Mouse (Mus musculus): ENCODE data around the gene Klhl21. TPM values are rescaled to one million over a fixed set of nuclear protein-coding genes. Genes with fewer than 3 reads are reported as not detected.
A peak's percentile ranks its signal among the peaks of the same experiment; 100 is the strongest.

Klhl21 gene
- total and polyA plus RNA-seq, 2 experiments: 21.8 to 25.8 TPM

DNA sequence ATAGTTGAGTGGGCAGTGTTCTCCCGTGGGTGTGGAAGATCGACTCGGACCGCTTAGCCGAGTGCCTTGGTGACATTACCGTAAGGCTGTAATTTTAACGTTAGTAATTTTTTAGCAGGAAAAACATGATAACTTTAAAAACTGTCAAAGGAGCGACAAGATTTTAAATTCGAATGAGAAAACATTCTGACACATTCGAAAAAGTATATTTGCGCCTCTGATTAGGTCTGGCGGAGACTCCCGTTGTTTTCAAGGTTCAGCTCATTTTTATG is 11.7 kb upstream of the Klhl21 start:
- Histone ChIP-seq H3K79me2 (ENCODE audit: control insufficient read depth, insufficient read depth, low read length) (0 out of 2 replicates have a peak, but pooled peaks cover 7% of the 10 kb centered on the region), H3K9ac (ENCODE audit: low read depth, low read length) (peak overlapping the region; percentile 87), H3K27ac (replicated peaks; ENCODE audit: insufficient read depth, low read depth, low read length) (peak overlapping the region; percentile 81), H3K36me3 (ENCODE audit: control insufficient read depth, insufficient read depth, low read length) (no peaks in the 10 kb centered on the region), H3K27me3 (ENCODE audit: control insufficient read depth, insufficient read depth, low read length) (no peaks in the 10 kb centered on the region), H3K4me1 (ENCODE audit: control insufficient read depth, insufficient read depth, low read length) (no peaks in the 10 kb centered on the region), H3K4me3 (ENCODE audit: insufficient read depth, low read depth, low read length) (peak overlapping the region; percentile 87)
- under 1% methylated on average over 13 of the region's 13 CpGs for WGBS
- no peak for TF ChIP-seq POLR2A (IDR thresholded peaks at IDR 0.05; ENCODE audit: extremely low read depth, insufficient read depth, low read length)
- TF ChIP-seq CTCF (IDR thresholded peaks at IDR 0.05; ENCODE audit: low read depth, low read length): no peak
- DNase-seq (ENCODE audit: extremely low read depth, low read depth, low spot score): no peak

DNA sequence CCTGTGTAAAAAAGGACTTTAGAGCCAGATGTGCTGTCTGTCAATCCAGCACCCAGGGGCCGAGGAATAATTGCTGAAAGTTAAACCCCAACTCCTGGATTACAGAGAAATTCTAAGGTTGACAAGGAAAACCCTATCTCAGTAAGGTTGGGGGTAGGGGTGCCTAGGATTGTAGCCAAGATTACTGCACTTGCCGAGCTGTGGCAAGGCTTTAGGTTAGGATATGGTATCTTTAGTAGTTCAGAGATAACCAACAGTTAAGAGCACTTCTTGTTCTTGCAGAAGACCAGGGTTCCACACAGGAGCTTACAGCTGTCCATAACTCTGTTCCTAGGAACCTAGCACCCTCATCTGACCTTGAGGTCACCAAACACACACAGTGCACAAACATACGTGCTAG is 10.9 kb upstream of the Klhl21 start:
- no peak overlapping the region for H3K4me3 ChIP-seq (ENCODE audit: insufficient read depth, low read depth, low read length)
- H3K27me3 ChIP-seq (ENCODE audit: control insufficient read depth, insufficient read depth, low read length): no peaks in the 10 kb centered on the region
- 0 out of 2 replicates have a peak, but pooled peaks cover 7% of the 10 kb centered on the region for H3K79me2 ChIP-seq (ENCODE audit: control insufficient read depth, insufficient read depth, low read length)
- WGBS: 28% methylated on average over 3 of the region's 3 CpGs
- no peaks in the 10 kb centered on the region for H3K36me3 ChIP-seq (ENCODE audit: control insufficient read depth, insufficient read depth, low read length)
- H3K4me1 ChIP-seq (ENCODE audit: control insufficient read depth, insufficient read depth, low read length): no peaks in the 10 kb centered on the region
- H3K9ac ChIP-seq (ENCODE audit: low read depth, low read length): no peak overlapping the region
- TF ChIP-seq CTCF (IDR thresholded peaks at IDR 0.05; ENCODE audit: low read depth, low read length) (no peak), POLR2A (IDR thresholded peaks at IDR 0.05; ENCODE audit: extremely low read depth, insufficient read depth, low read length) (no peak)
- DNase-seq (ENCODE audit: extremely low read depth, low read depth, low spot score): no peak
- H3K27ac ChIP-seq (replicated peaks; ENCODE audit: insufficient read depth, low read depth, low read length): no peak overlapping the region

DNA sequence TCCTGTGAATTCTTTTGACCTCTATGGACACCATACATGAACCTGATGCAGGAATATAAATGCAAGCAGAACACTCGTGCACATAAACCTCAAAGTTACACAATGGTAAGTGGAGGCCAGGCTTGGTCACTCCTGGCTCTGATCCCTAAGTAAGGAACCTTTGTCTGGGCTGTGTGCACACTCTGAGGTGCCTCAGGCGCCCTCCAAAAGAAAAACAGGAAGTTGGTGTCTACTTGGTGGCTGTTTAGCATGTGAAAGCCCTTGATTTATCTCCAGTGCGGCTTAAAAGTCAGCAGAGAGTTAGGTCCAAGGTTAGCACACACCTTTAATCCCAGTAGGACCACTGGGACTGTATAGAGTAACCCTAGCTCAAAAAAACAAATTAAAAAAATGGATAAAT is 9.1 kb upstream of the Klhl21 start:
- DNase-seq (ENCODE audit: extremely low read depth, low read depth, low spot score): no peak
- TF ChIP-seq CTCF (IDR thresholded peaks at IDR 0.05; ENCODE audit: low read depth, low read length) (no peak), POLR2A (IDR thresholded peaks at IDR 0.05; ENCODE audit: extremely low read depth, insufficient read depth, low read length) (no peak)
- 78% methylated on average over 3 of the region's 3 CpGs for WGBS
- H3K79me2 ChIP-seq (ENCODE audit: control insufficient read depth, insufficient read depth, low read length): 0 out of 2 replicates have a peak, but pooled peaks cover 7% of the 10 kb centered on the region
- no peaks in the 10 kb centered on the region for H3K36me3 ChIP-seq (ENCODE audit: control insufficient read depth, insufficient read depth, low read length)
- H3K27ac ChIP-seq (replicated peaks; ENCODE audit: insufficient read depth, low read depth, low read length): no peak overlapping the region
- H3K4me1 ChIP-seq (ENCODE audit: control insufficient read depth, insufficient read depth, low read length): no peaks in the 10 kb centered on the region
- no peak overlapping the region for H3K9ac ChIP-seq (ENCODE audit: low read depth, low read length)
- H3K4me3 ChIP-seq (ENCODE audit: insufficient read depth, low read depth, low read length): no peak overlapping the region
- no peaks in the 10 kb centered on the region for H3K27me3 ChIP-seq (ENCODE audit: control insufficient read depth, insufficient read depth, low read length)

- no peak for DNase-seq (ENCODE audit: extremely low read depth, low read depth, low spot score)
- Histone ChIP-seq H3K4me1 (ENCODE audit: control insufficient read depth, insufficient read depth, low read length) (no peaks in the 10 kb centered on the region), H3K79me2 (ENCODE audit: control insufficient read depth, insufficient read depth, low read length) (0 out of 2 replicates have a peak, but pooled peaks cover under 1% of the 10 kb centered on the region), H3K27me3 (ENCODE audit: control insufficient read depth, insufficient read depth, low read length) (no peaks in the 10 kb centered on the region), H3K9ac (ENCODE audit: low read depth, low read length) (no peak overlapping the region), H3K4me3 (ENCODE audit: insufficient read depth, low read depth, low read length) (no peak overlapping the region), H3K27ac (replicated peaks; ENCODE audit: insufficient read depth, low read depth, low read length) (no peak overlapping the region), H3K36me3 (ENCODE audit: control insufficient read depth, insufficient read depth, low read length) (no peaks in the 10 kb centered on the region)
- 58% methylated on average over 4 of the region's 4 CpGs for WGBS
- TF ChIP-seq POLR2A (IDR thresholded peaks at IDR 0.05; ENCODE audit: extremely low read depth, insufficient read depth, low read length): no peak
- TF ChIP-seq CTCF (IDR thresholded peaks at IDR 0.05; ENCODE audit: low read depth, low read length): no peak
Measured at GRCm38 (mm10) chr4:152000906-152001305, 7.7 kb upstream of the Klhl21 start.

GRCm38 (mm10) chr4:152001335-152001734 is 7.3 kb upstream of the Klhl21 start:
- no peaks in the 10 kb centered on the region for H3K36me3 ChIP-seq (ENCODE audit: control insufficient read depth, insufficient read depth, low read length)
- no peaks in the 10 kb centered on the region for H3K27me3 ChIP-seq (ENCODE audit: control insufficient read depth, insufficient read depth, low read length)
- TF ChIP-seq POLR2A (IDR thresholded peaks at IDR 0.05; ENCODE audit: extremely low read depth, insufficient read depth, low read length) (no peak), CTCF (IDR thresholded peaks at IDR 0.05; ENCODE audit: low read depth, low read length) (no peak)
- no peak overlapping the region for H3K27ac ChIP-seq (replicated peaks; ENCODE audit: insufficient read depth, low read depth, low read length)
- no peaks in the 10 kb centered on the region for H3K79me2 ChIP-seq (ENCODE audit: control insufficient read depth, insufficient read depth, low read length)
- no peak overlapping the region for H3K9ac ChIP-seq (ENCODE audit: low read depth, low read length)
- 90% methylated on average over 4 of the region's 4 CpGs for WGBS
- H3K4me3 ChIP-seq (ENCODE audit: insufficient read depth, low read depth, low read length): no peak overlapping the region
- H3K4me1 ChIP-seq (ENCODE audit: control insufficient read depth, insufficient read depth, low read length): no peaks in the 10 kb centered on the region
- DNase-seq (ENCODE audit: extremely low read depth, low read depth, low spot score): no peak

- DNase-seq (ENCODE audit: extremely low read depth, low read depth, low spot score): no peak
- Histone ChIP-seq H3K9ac (ENCODE audit: low read depth, low read length) (no peak overlapping the region), H3K4me1 (ENCODE audit: control insufficient read depth, insufficient read depth, low read length) (no peaks in the 10 kb centered on the region), H3K4me3 (ENCODE audit: insufficient read depth, low read depth, low read length) (no peak overlapping the region), H3K27ac (replicated peaks; ENCODE audit: insufficient read depth, low read depth, low read length) (no peak overlapping the region), H3K79me2 (ENCODE audit: control insufficient read depth, insufficient read depth, low read length) (no peaks in the 10 kb centered on the region), H3K27me3 (ENCODE audit: control insufficient read depth, insufficient read depth, low read length) (no peaks in the 10 kb centered on the region), H3K36me3 (ENCODE audit: control insufficient read depth, insufficient read depth, low read length) (no peaks in the 10 kb centered on the region)
- WGBS: 95% methylated on average over 3 of the region's 3 CpGs
- TF ChIP-seq CTCF (IDR thresholded peaks at IDR 0.05; ENCODE audit: low read depth, low read length): no peak
- TF ChIP-seq POLR2A (IDR thresholded peaks at IDR 0.05; ENCODE audit: extremely low read depth, insufficient read depth, low read length): no peak
Measured at GRCm38 (mm10) chr4:152002063-152002462, 6.5 kb upstream of the Klhl21 start.

Data from liver, adult 2 months (tissue).